Mouse (Mus musculus): Measurements from ENCODE around the gene Vsig2.

Vsig2 gene

GRCm38 (mm10) chr9:37567454-37567853 lies 28.4 kb downstream of the Vsig2 start:
- no peak for DNase-seq (ENCODE audit: low read depth)

- DNase-seq (ENCODE audit: low read depth) = no peak
Observed at GRCm38 (mm10) chr9:37567892-37568604, 29.0 kb downstream of the Vsig2 start.

- DNase-seq (ENCODE audit: low read depth) = no peak
Observed at GRCm38 (mm10) chr9:37568605-37569214, 29.7 kb downstream of the Vsig2 start.

GRCm38 (mm10) chr9:37569231-37569835 lies 30.3 kb downstream of the Vsig2 start:
- DNase-seq (ENCODE audit: low read depth) = no peak

GRCm38 (mm10) chr9:37572204-37572876 lies 33.3 kb downstream of the Vsig2 start:
- DNase-seq (ENCODE audit: low read depth) = no peak

- peak; percentile 22 for DNase-seq (ENCODE audit: low read depth)
Observed at GRCm38 (mm10) chr9:37576436-37576930, 37.4 kb downstream of the Vsig2 start.

GRCm38 (mm10) chr9:37583594-37583993 lies 44.5 kb downstream of the Vsig2 start:
- no peak for DNase-seq (ENCODE audit: low read depth)

GRCm38 (mm10) chr9:37586718-37587117 lies 47.7 kb downstream of the Vsig2 start:
- DNase-seq (ENCODE audit: low read depth) = no peak

GRCm38 (mm10) chr9:37590381-37590780 lies 51.3 kb downstream of the Vsig2 start:
- no peak for DNase-seq (ENCODE audit: low read depth)

- no peak for DNase-seq (ENCODE audit: low read depth)
Observed at GRCm38 (mm10) chr9:37592025-37592424, 53.0 kb downstream of the Vsig2 start.

- DNase-seq (ENCODE audit: low read depth) = no peak
Observed at GRCm38 (mm10) chr9:37592633-37593032, 53.6 kb downstream of the Vsig2 start.

GRCm38 (mm10) chr9:37593690-37594089 lies 54.6 kb downstream of the Vsig2 start:
- DNase-seq (ENCODE audit: low read depth) = no peak
